Mouse (Mus musculus): ENCODE results near the gene Commd1. TPM values are rescaled to one million over a fixed set of nuclear protein-coding genes. Genes with fewer than 3 reads are reported as not detected.

The Commd1 gene
- total and polyA plus RNA-seq, 3 experiments, result 102 to 113 TPM; not detected in 1

GRCm38 (mm10) chr11:22928586-22929169 lies 53.5 kb downstream of the Commd1 start:
- peak; percentile 81 for DNase-seq (ENCODE audit: low read depth, low spot score)
- H3K4me3 ChIP-seq (ENCODE audit: control insufficient read depth in 1 of 2, insufficient read depth in 1 of 2, low read depth in 2 of 2, low read length in 2 of 2), result peak overlapping the region; percentile 13 to 30
- H3K79me2 ChIP-seq (ENCODE audit: control insufficient read depth, insufficient read depth, low read length, poor library complexity), result no peaks in the 10 kb centered on the region
- H3K36me3 ChIP-seq (ENCODE audit: control insufficient read depth in 1 of 2, insufficient read depth in 2 of 2, low read length in 2 of 2), result peaks cover 0 to 57% of the 10 kb centered on the region in 2 experiments; a peak in 2 of 4 replicates
- peaks cover 28 to 54% of the 10 kb centered on the region in 2 experiments for H3K4me1 ChIP-seq (ENCODE audit: control insufficient read depth in 1 of 2, insufficient read depth in 2 of 2, low read length in 2 of 2)
- peak overlapping the region; percentile 32 for H3K27ac ChIP-seq (ENCODE audit: control insufficient read depth, low read depth, low read length)
- no peaks in the 10 kb centered on the region for H3K9me3 ChIP-seq (replicated peaks; ENCODE audit: insufficient read depth, low read length)
- no peaks in the 10 kb centered on the region for H3K27me3 ChIP-seq (ENCODE audit: control insufficient read depth in 1 of 2, insufficient read depth in 2 of 2, low read length in 2 of 2)
- TF ChIP-seq POLR2A (IDR thresholded peaks at IDR 0.05; ENCODE audit: control insufficient read depth in 1 of 2, insufficient read depth in 1 of 2, low read depth in 1 of 2, low read length in 2 of 2, poor library complexity in 1 of 2) (no peak), MXI1 (IDR thresholded peaks at IDR 0.05; ENCODE audit: low read depth, low read length) (peak; percentile 54), RCOR1 (IDR thresholded peaks at IDR 0.05; ENCODE audit: low read depth, low read length) (peak; percentile 24; the same call in 1 of the 2 replicates), POLR2AphosphoS5 (IDR thresholded peaks at IDR 0.05; ENCODE audit: borderline replicate concordance, low read depth, low read length) (no peak), ZNF384 (IDR thresholded peaks at IDR 0.05; ENCODE audit: low read depth, low read length) (no peak), UBTF (IDR thresholded peaks at IDR 0.05; ENCODE audit: borderline replicate concordance, insufficient read depth, low read depth, low read length) (no peak), TBP (IDR thresholded peaks at IDR 0.05; ENCODE audit: low read depth, low read length) (peak; percentile 59), ETS1 (IDR thresholded peaks at IDR 0.05; ENCODE audit: low read depth, low read length) (peak; percentile 47; the same call in 1 of the 2 replicates), ZC3H11A (IDR thresholded peaks at IDR 0.05; ENCODE audit: low read depth, low read length) (no peak), TCF12 (IDR thresholded peaks at IDR 0.05; ENCODE audit: low read depth, low read length) (no peak), MAX (IDR thresholded peaks at IDR 0.05; ENCODE audit: low read length) (peak; percentile 53), MYC (IDR thresholded peaks at IDR 0.05; ENCODE audit: low read depth, low read length) (no peak), CHD1 (IDR thresholded peaks at IDR 0.05; ENCODE audit: low read depth, low read length) (no peak; the same call in 1 of the 2 replicates), NELFE (IDR thresholded peaks at IDR 0.05; ENCODE audit: low read depth, low read length) (no peak), EP300 (IDR thresholded peaks at IDR 0.05; ENCODE audit: low read depth in 1 of 2, low read length in 2 of 2) (peak in 1 of 2 experiments; percentile 48; a peak in 2 of 4 replicates), NRF1 (IDR thresholded peaks at IDR 0.05; ENCODE audit: insufficient read depth, low read depth, low read length, poor library complexity, severe bottlenecking) (no peak), HCFC1 (IDR thresholded peaks at IDR 0.05; ENCODE audit: low read depth, low read length) (0 out of 2 replicates have a peak, but pooled peaks have one; percentile 36), JUND (IDR thresholded peaks at IDR 0.05; ENCODE audit: low read depth, low read length) (no peak), TAL1 (IDR thresholded peaks at IDR 0.05; ENCODE audit: low read length) (no peak), MAFK (IDR thresholded peaks at IDR 0.05; ENCODE audit: borderline replicate concordance, low read depth, low read length) (no peak), E2F4 (IDR thresholded peaks at IDR 0.05; ENCODE audit: borderline replicate concordance, low read depth, low read length) (no peak), MYB (IDR thresholded peaks at IDR 0.05; ENCODE audit: low read depth, low read length) (no peak), USF1 (IDR thresholded peaks at IDR 0.05; ENCODE audit: low read depth, low read length) (0 out of 2 replicates have a peak, but pooled peaks have one; percentile 6)
- H3K9ac ChIP-seq (ENCODE audit: control insufficient read depth, low read depth, low read length, poor library complexity, severe bottlenecking), result peak overlapping the region; percentile 30
